ENCODE assay signal across 14 mouse cellular contexts in the genomic region with DNA sequence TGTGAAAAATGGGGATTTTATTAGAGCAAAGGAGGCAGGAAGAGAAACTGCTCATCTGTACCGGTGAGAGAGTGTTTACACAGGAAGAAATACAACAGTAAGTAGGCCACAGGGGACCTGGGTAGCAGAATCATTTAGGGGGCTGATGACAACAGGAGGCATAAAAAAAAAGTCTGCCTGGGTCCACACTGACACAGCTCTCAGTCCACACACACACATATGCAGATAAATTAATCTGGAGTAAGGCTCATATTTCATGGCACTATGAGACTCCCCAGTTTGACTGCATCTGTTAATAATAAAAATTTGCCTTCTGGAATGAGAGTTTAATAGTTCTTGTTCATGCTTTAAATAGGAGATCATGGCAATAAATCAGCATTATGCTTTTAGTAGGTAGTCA.
"Had no signal": no experiment of that assay in that cellular context is flagged by ENCODE, and none has a peak within 500 bp of the region (broad histone marks: within the 10 kb centered on the region; RNA-seq: fewer than 3 reads in every experiment).

No protein-coding gene starts in this region.

- H3K4me2 ChIP-seq: liver, embryonic 13.5 days; lung, embryonic 15.5 days; midbrain, embryonic 15.5 days; neural tube, embryonic 12.5 days had no signal

- ATAC-seq: liver, postnatal 0 days; midbrain, embryonic 15.5 days had no signal

- H3K4me1 ChIP-seq: liver, embryonic 13.5 days; lung, embryonic 15.5 days; midbrain, embryonic 15.5 days; neural tube, embryonic 12.5 days had no signal

- H3K36me3 ChIP-seq: liver, embryonic 13.5 days; lung, embryonic 15.5 days; midbrain, embryonic 15.5 days; neural tube, embryonic 12.5 days had no signal

- H3K4me3 ChIP-seq: liver, embryonic 13.5 days; lung, embryonic 15.5 days; midbrain, embryonic 15.5 days; neural tube, embryonic 12.5 days had no signal

- H3K27me3 ChIP-seq: liver, embryonic 13.5 days; lung, embryonic 15.5 days; midbrain, embryonic 15.5 days; neural tube, embryonic 12.5 days had no signal

- DNase-seq: kidney, adult 8-10 months; kidney, postnatal 36 days; layer of hippocampus, adult 9-11 months; left cerebral cortex, postnatal 4 days; liver; liver, embryonic 13.5 days; liver, postnatal 0 days; right cerebral cortex, postnatal 4 days; spleen, adult 18-20 months; thymus, postnatal 36 days had no signal

- H3K9ac ChIP-seq: liver, embryonic 13.5 days; liver, postnatal 0 days; lung, embryonic 15.5 days; midbrain, embryonic 15.5 days; neural tube, embryonic 12.5 days had no signal

- H3K27ac ChIP-seq: kidney, postnatal 0 days; liver, embryonic 13.5 days; lung, embryonic 15.5 days; midbrain, embryonic 15.5 days; neural tube, embryonic 12.5 days had no signal

- H3K9me3 ChIP-seq: liver, embryonic 13.5 days; lung, embryonic 15.5 days; midbrain, embryonic 15.5 days; neural tube, embryonic 12.5 days had no signal
